Mouse (Mus musculus) stomach, postnatal 0 days (tissue): ENCODE measurements at regions not wholly inside any gene's neighbourhood (a gene's known extent, or its start where the extent isn't known, plus 50 kb on each side); places are given as distances from the start of the nearest gene placed in this dataset.
A peak's percentile ranks its signal among the peaks of the same experiment; 100 is the strongest.

Experiments used
- ATAC-seq: fragments of 200-750 bp; cut with Nextera tagmentation; 2 replicates; pipeline ENCODE4 v1.8.0; 2017; ENCODE audit not compliant: low FRiP score, low TSS enrichment
- DNase-seq: peaks from one replicate; pipeline ENCODE4 v3.0.0-alpha.2; 2016; ENCODE audit warnings: low spot score
- H3K27ac ChIP-seq: fragments of 300-500 bp; sonication (generic); replicated peaks from 2 replicates; pipeline ENCODE4 v1.5.1; 2014; ENCODE audit warnings: mild to moderate bottlenecking, control low read depth
- H3K27me3 ChIP-seq: fragments of 300-500 bp; sonication (generic); 2 replicates; pipeline ENCODE4 v1.6.1; 2014; ENCODE audit warnings: low read length; ENCODE audit not compliant: control insufficient read depth, insufficient read depth
- H3K36me3 ChIP-seq: fragments of 300-500 bp; sonication (generic); 2 replicates; pipeline ENCODE4 v1.6.1; 2014; ENCODE audit warnings: low read length, mixed read lengths; ENCODE audit not compliant: control insufficient read depth, insufficient read depth
- H3K4me1 ChIP-seq: fragments of 300-500 bp; sonication (generic); replicated peaks from 2 replicates; pipeline ENCODE4 v1.6.1; 2014; ENCODE audit warnings: antibody characterized with exemption; ENCODE audit not compliant: control insufficient read depth, insufficient read depth
- H3K4me2 ChIP-seq: fragments of 300-500 bp; sonication (generic); replicated peaks from 2 replicates; pipeline ENCODE4 v1.6.1; 2014; ENCODE audit warnings: low read depth, mild to moderate bottlenecking, control low read depth, moderate library complexity
- H3K4me3 ChIP-seq: fragments of 300-500 bp; sonication (generic); 2 replicates; pipeline ENCODE4 v1.5.1; 2014; ENCODE audit warnings: low read depth, low read length, control low read depth
- H3K9ac ChIP-seq: fragments of 300-500 bp; sonication (generic); 2 replicates; pipeline ENCODE4 v1.6.1; 2014; ENCODE audit warnings: mild to moderate bottlenecking, low read length, control low read depth, mixed read lengths
- H3K9me3 ChIP-seq: fragments of 300-500 bp; sonication (generic); 2 replicates; pipeline ENCODE4 v1.6.1; 2016; ENCODE audit warnings: low read length; ENCODE audit not compliant: control insufficient read depth
- CTCF ChIP-seq: IDR thresholded peaks from 2 replicates; pipeline ENCODE4 v1.5.1; 2016; ENCODE audit warnings: antibody characterized with exemption, low read depth, mild to moderate bottlenecking, moderate library complexity
- EP300 ChIP-seq: optimal IDR thresholded peaks from 2 replicates; pipeline ENCODE3; 2016; ENCODE audit warnings: antibody characterized with exemption
- WGBS: fragments of 180-500 bp; shearing (Covaris S2); extraction: QIAGEN DNeasy Blood & Tissue Kit; methylation state at CpG from one replicate; pipeline ENCODE4 v1.1.7; 2014; 5-methylcytosine and 5-hydroxymethylcytosine counted together

DNA sequence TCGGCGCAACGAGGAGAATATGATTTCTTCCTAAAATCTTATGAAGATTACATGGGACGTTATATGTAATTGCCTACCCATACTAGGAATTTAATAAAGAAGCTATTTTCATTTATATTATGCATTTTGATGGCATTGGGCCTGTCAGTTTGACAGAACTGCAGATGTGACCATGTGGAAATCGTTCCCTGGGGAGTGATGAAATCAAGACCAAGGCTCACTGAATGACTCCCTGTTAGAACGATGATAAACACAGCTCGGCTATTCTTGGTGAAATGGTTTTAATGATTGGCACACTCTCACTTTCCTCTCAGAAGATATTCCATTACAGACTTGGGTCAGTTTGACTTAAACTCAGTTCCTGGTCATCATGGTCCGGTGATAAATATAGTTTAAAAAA lies 246.4 kb downstream of the Btg1 start:
- H3K4me3 ChIP-seq, result no peak overlapping the region

DNA sequence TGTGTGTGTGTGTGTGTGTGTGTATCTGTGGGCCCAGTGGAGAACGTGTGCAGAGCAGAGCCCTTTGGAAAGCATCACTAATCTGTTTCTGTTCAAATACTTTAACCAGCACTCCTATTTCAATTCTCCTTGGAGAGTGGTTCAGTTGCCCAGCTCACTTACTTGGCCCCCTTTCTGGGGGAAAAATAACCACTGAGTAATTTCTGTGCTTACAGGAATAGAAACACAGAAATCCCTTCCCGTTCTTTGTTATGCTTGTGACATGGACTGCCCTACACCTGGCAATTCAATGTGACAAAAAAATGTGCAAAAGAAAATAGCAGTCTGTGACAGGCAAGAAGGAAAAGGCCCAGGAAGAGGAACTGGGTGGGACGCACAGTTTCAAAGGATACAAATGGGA lies 249.7 kb downstream of the Btg1 start:
- no peak overlapping the region for H3K9ac ChIP-seq
- no peaks in the 10 kb centered on the region for H3K9me3 ChIP-seq
- no peak overlapping the region for H3K4me3 ChIP-seq
- no peak overlapping the region for H3K27ac ChIP-seq
- 50% methylated on average over 3 of the region's 3 CpGs for WGBS
- H3K4me2 ChIP-seq, result no peak overlapping the region
- DNase-seq (no peak), ATAC-seq (no peak)
- no peaks in the 10 kb centered on the region for H3K36me3 ChIP-seq
- no peaks in the 10 kb centered on the region for H3K27me3 ChIP-seq
- no peak for TF ChIP-seq CTCF
- no peak for TF ChIP-seq EP300
- H3K4me1 ChIP-seq, result no peaks in the 10 kb centered on the region

More for the DNA sequence above, 246.4 kb downstream of the Btg1 start:
- H3K4me2 ChIP-seq, result no peak overlapping the region
- peaks cover 3% of the 10 kb centered on the region; the same call in 1 of the 2 replicates for H3K9me3 ChIP-seq
- WGBS, result 64% methylated on average over 8 of the region's 8 CpGs
- H3K9ac ChIP-seq, result no peak overlapping the region
- no peaks in the 10 kb centered on the region for H3K27me3 ChIP-seq
- no peak for DNase-seq
- H3K27ac ChIP-seq, result no peak overlapping the region
- H3K4me1 ChIP-seq, result no peaks in the 10 kb centered on the region
- TF ChIP-seq EP300, result no peak
- TF ChIP-seq CTCF, result no peak
- ATAC-seq, result no peak
- no peaks in the 10 kb centered on the region for H3K36me3 ChIP-seq

DNA sequence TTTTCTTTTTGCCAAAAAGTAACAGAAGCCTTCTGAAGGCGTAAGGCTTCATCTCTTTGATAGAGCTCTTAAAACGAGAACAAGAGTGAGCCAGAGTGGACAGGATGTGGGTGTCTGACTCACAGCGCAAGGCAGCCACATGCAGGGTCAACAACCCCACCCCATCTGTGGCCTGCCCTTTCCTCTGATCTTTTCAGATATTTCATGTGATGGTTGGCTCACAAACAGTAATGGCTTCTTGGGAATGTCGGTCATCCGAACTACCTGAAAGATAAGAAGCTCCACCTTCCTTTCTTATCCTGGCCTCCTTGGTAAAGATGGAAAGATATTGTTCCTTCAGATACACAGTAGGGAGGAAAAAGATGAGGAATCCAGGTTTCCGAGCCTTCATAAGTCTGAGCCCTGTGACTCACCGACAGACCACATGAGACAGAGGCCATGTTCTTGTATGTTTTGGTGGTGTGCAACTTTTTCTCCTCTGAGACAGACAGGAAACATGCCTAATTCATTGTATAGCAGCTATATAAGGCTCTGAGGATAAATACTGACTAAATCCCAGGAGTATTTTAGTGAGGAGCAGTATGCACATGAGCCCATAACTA lies 254.9 kb downstream of the Btg1 start:
- H3K36me3 ChIP-seq, result no peaks in the 10 kb centered on the region
- TF ChIP-seq CTCF (no peak), EP300 (no peak)
- DNase-seq, result no peak
- no peaks in the 10 kb centered on the region for H3K4me1 ChIP-seq
- no peak overlapping the region for H3K4me3 ChIP-seq
- no peaks in the 10 kb centered on the region for H3K9me3 ChIP-seq
- ATAC-seq, result 0 out of 2 replicates have a peak, but pooled peaks have one; percentile 70
- WGBS, result 71% methylated on average over 7 of the region's 7 CpGs
- H3K4me2 ChIP-seq, result no peak overlapping the region
- no peaks in the 10 kb centered on the region for H3K27me3 ChIP-seq
- no peak overlapping the region for H3K27ac ChIP-seq
- H3K9ac ChIP-seq, result no peak overlapping the region

DNA sequence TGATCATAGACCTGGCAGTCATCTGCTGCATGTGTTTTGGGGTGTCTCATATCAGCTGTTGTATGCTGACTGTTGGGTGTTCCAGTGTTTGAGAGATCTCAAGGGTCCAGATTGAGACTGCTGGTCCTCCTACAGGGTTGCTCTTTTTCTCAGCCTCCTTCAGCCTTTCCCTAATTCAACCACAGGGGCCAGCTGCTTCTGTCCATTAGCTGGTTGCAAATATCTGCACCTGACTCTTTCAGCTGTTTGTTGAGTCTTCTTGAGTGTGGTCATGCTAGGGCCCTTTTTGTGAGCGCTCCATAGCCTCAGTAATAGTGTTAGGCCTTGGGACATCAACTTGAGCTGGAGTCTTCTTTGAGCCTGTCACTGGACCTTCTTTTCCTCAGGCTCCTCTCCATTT lies 257.8 kb downstream of the Btg1 start:
- Histone ChIP-seq H3K4me1 (no peaks in the 10 kb centered on the region), H3K27me3 (no peaks in the 10 kb centered on the region), H3K27ac (no peak overlapping the region), H3K36me3 (no peaks in the 10 kb centered on the region), H3K9me3 (no peaks in the 10 kb centered on the region), H3K4me3 (no peak overlapping the region), H3K9ac (no peak overlapping the region), H3K4me2 (no peak overlapping the region)
- ATAC-seq, result no peak
- 100% methylated on average over 1 of the region's 1 CpGs for WGBS
- no peak for TF ChIP-seq EP300
- no peak for TF ChIP-seq CTCF
- no peak for DNase-seq

DNA sequence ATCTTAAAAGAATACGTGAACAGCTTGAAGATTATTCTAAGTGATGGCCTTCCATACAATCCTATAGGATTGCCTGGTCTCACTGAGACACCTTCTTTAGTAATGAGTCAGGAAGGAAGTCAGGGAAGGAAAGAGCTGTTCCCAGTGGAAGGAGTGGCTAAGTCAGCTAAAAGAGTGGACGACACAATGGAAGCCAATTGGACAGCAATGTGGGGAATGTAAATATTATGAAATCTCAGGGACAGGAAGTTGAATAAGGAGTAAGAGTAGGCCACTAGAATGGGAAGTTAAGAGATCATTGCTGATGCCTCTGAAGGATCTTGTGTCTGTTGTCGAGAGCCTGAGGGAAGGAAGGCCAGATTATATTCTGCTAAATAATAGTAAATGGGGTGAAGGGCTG lies 258.9 kb downstream of the Btg1 start:
- no peak overlapping the region for H3K9ac ChIP-seq
- no peaks in the 10 kb centered on the region for H3K36me3 ChIP-seq
- no peaks in the 10 kb centered on the region for H3K27me3 ChIP-seq
- H3K4me3 ChIP-seq, result no peak overlapping the region
- DNase-seq (no peak), ATAC-seq (0 out of 2 replicates have a peak, but pooled peaks have one; percentile 57)
- WGBS, result 47% methylated on average over 3 of the region's 3 CpGs
- TF ChIP-seq EP300 (no peak), CTCF (no peak)
- H3K27ac ChIP-seq, result no peak overlapping the region
- H3K4me2 ChIP-seq, result no peak overlapping the region
- H3K9me3 ChIP-seq, result no peaks in the 10 kb centered on the region
- H3K4me1 ChIP-seq, result no peaks in the 10 kb centered on the region

DNA sequence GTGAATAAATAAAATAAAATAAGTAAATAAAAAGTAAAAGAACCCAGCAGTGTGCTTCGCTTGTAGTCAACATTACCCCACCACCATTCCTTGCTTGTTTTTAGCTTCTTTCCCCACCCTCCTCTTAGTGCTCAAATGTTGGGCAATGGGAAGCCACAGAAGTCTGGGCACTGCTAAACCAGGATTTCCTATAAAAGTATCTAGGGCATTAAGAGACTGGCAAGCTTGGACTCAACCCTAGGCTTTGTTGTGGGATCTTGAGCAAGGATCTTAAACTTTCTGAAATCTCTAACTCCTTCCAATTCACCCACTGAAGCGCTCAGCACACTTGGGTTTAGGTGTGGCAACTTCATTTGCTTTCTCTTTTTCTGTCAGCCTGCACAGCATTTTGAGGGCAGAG lies 262.6 kb downstream of the Btg1 start:
- WGBS, result 82% methylated on average over 2 of the region's 2 CpGs
- no peak for TF ChIP-seq EP300
- TF ChIP-seq CTCF, result no peak
- H3K9me3 ChIP-seq, result no peaks in the 10 kb centered on the region
- no peak overlapping the region for H3K27ac ChIP-seq
- H3K4me1 ChIP-seq, result no peaks in the 10 kb centered on the region
- H3K36me3 ChIP-seq, result no peaks in the 10 kb centered on the region
- no peak overlapping the region for H3K4me2 ChIP-seq
- ATAC-seq, result no peak
- H3K9ac ChIP-seq, result no peak overlapping the region
- H3K4me3 ChIP-seq, result no peak overlapping the region
- H3K27me3 ChIP-seq, result no peaks in the 10 kb centered on the region
- no peak for DNase-seq
